Mouse (Mus musculus): ENCODE results near the gene Pira2. TPM values are rescaled to one million over a fixed set of nuclear protein-coding genes. Genes with fewer than 3 reads are reported as not detected.

Pira2 gene
- polyA plus RNA-seq (2012) = 0.14 and 0.15 TPM in 2 replicates

GRCm38 (mm10) chr7:3844951-3845350, at the start of gene Pira2:
TSS of gene Pira2 (minus strand) at chr7:3845051.

GRCm38 (mm10) chr7:3825599-3825998, 19.3 kb downstream of the Pira2 start, which contains the start of gene Gm15448:
TSS of gene Gm15448 (minus strand) at chr7:3825687.

Other genes starting within 250 kb of the Pira2 start
- 0.41 TPM in 1 of 2 replicates, not detected in the other for gene Oscar, start 228.9 kb downstream of the Pira2 start, polyA plus RNA-seq (2012)
- 51.3 and 61.9 TPM in 2 replicates for gene Ndufa3, start 227.7 kb downstream of the Pira2 start, polyA plus RNA-seq (2012)
- gene Tfpt, start 215.1 kb downstream of the Pira2 start, polyA plus RNA-seq (2012) = 35.3 and 35.6 TPM in 2 replicates
- gene Prpf31, start 215.1 kb downstream of the Pira2 start, polyA plus RNA-seq (2012) = 45.1 and 55.8 TPM in 2 replicates
- 442 and 459 TPM in 2 replicates for gene Cnot3, start 199.8 kb downstream of the Pira2 start, polyA plus RNA-seq (2012)
- gene Leng1, start 179.2 kb downstream of the Pira2 start, polyA plus RNA-seq (2012) = 14.6 and 19.7 TPM in 2 replicates
- gene Tmc4, start 167.5 kb downstream of the Pira2 start, polyA plus RNA-seq (2012) = 3.5 and 5.2 TPM in 2 replicates
- 50.6 and 58.3 TPM in 2 replicates for gene Tsen34, start 152.2 kb downstream of the Pira2 start, polyA plus RNA-seq (2012)
- gene Mboat7, start 151.5 kb downstream of the Pira2 start, polyA plus RNA-seq (2012) = 135 and 140 TPM in 2 replicates
- gene Rps9, start 141.1 kb downstream of the Pira2 start, polyA plus RNA-seq (2012) = 1,328 and 1,611 TPM in 2 replicates
- gene Pirb, start 124.7 kb downstream of the Pira2 start, polyA plus RNA-seq (2012) = 1.7 and 2.4 TPM in 2 replicates
- gene Gm15448, start 19.4 kb downstream of the Pira2 start, polyA plus RNA-seq (2012) = 0.06 TPM in 1 of 2 replicates, not detected in the other
- gene Gm14548, start 53.1 kb upstream of the Pira2 start, polyA plus RNA-seq (2012) = 0.13 TPM in 1 of 2 replicates, not detected in the other
- 0.05 and 0.13 TPM in 2 replicates for gene Lilra6, start 70.5 kb upstream of the Pira2 start, polyA plus RNA-seq (2012)
- gene Lair1, start 218.2 kb upstream of the Pira2 start, polyA plus RNA-seq (2012) = 1.7 and 1.8 TPM in 2 replicates

Data from megakaryocyte-erythroid progenitor cell, adult 5 weeks (primary cell).